Mouse (Mus musculus): ENCODE data around the gene Efcab11.

GRCm38 (mm10) chr12:99911466-99911865 is 27.2 kb upstream of the Efcab11 start:
- TF ChIP-seq CTCF (IDR thresholded peaks at IDR 0.05; ENCODE audit: borderline replicate concordance, control insufficient read depth, extremely low read depth, insufficient read depth, low read length, poor library complexity) (no peak), POLR2A (IDR thresholded peaks at IDR 0.05; ENCODE audit: control insufficient read depth, extremely low read depth, insufficient read depth, low read length, poor library complexity) (no peak)
